Mouse (Mus musculus): ENCODE measurements around the gene Olfml3. TPM values are rescaled to one million over a fixed set of nuclear protein-coding genes. Genes with fewer than 3 reads are reported as not detected.

The Olfml3 gene
- total RNA-seq, 1 experiment from 2014 or later, result 7.0 TPM

- no peak for ATAC-seq (ENCODE audit: extremely low read depth, insufficient number of reproducible peaks, low FRiP score, poor library complexity, severe bottlenecking)
Measured at GRCm38 (mm10) chr3:103715762-103716693, 21.8 kb downstream of the Olfml3 start.

- no peak for ATAC-seq (ENCODE audit: extremely low read depth, insufficient number of reproducible peaks, low FRiP score, poor library complexity, severe bottlenecking)
Measured at GRCm38 (mm10) chr3:103714942-103715341, 22.9 kb downstream of the Olfml3 start.

GRCm38 (mm10) chr3:103714236-103714875 lies 23.4 kb downstream of the Olfml3 start:
- 0 out of 2 replicates have a peak, but pooled peaks have one; percentile 22 for ATAC-seq (ENCODE audit: extremely low read depth, insufficient number of reproducible peaks, low FRiP score, poor library complexity, severe bottlenecking)

GRCm38 (mm10) chr3:103712196-103712595 lies 25.6 kb downstream of the Olfml3 start:
- ATAC-seq (ENCODE audit: extremely low read depth, insufficient number of reproducible peaks, low FRiP score, poor library complexity, severe bottlenecking), result no peak

GRCm38 (mm10) chr3:103709470-103710040 lies 28.2 kb downstream of the Olfml3 start:
- no peak for ATAC-seq (ENCODE audit: extremely low read depth, insufficient number of reproducible peaks, low FRiP score, poor library complexity, severe bottlenecking)

GRCm38 (mm10) chr3:103705426-103705825 lies 32.4 kb downstream of the Olfml3 start:
- no peak for ATAC-seq (ENCODE audit: extremely low read depth, insufficient number of reproducible peaks, low FRiP score, poor library complexity, severe bottlenecking)

- no peak for ATAC-seq (ENCODE audit: extremely low read depth, insufficient number of reproducible peaks, low FRiP score, poor library complexity, severe bottlenecking)
Measured at GRCm38 (mm10) chr3:103704661-103705060, 33.1 kb downstream of the Olfml3 start.

- ATAC-seq (ENCODE audit: extremely low read depth, insufficient number of reproducible peaks, low FRiP score, poor library complexity, severe bottlenecking), result no peak
Measured at GRCm38 (mm10) chr3:103696388-103696925, 41.3 kb downstream of the Olfml3 start.

- no peak for ATAC-seq (ENCODE audit: extremely low read depth, insufficient number of reproducible peaks, low FRiP score, poor library complexity, severe bottlenecking)
Measured at GRCm38 (mm10) chr3:103695556-103695955, 42.2 kb downstream of the Olfml3 start.

- ATAC-seq (ENCODE audit: extremely low read depth, insufficient number of reproducible peaks, low FRiP score, poor library complexity, severe bottlenecking), result no peak
Measured at GRCm38 (mm10) chr3:103690506-103690905, 47.3 kb downstream of the Olfml3 start.

GRCm38 (mm10) chr3:103689043-103689442 lies 48.8 kb downstream of the Olfml3 start:
- ATAC-seq (ENCODE audit: extremely low read depth, insufficient number of reproducible peaks, low FRiP score, poor library complexity, severe bottlenecking), result no peak

GRCm38 (mm10) chr3:103683966-103684319 lies 53.9 kb downstream of the Olfml3 start:
- no peak for ATAC-seq (ENCODE audit: extremely low read depth, insufficient number of reproducible peaks, low FRiP score, poor library complexity, severe bottlenecking)

- ATAC-seq (ENCODE audit: extremely low read depth, insufficient number of reproducible peaks, low FRiP score, poor library complexity, severe bottlenecking), result no peak
Measured at GRCm38 (mm10) chr3:103683234-103683965, 54.4 kb downstream of the Olfml3 start.

- ATAC-seq (ENCODE audit: extremely low read depth, insufficient number of reproducible peaks, low FRiP score, poor library complexity, severe bottlenecking), result no peak
Measured at GRCm38 (mm10) chr3:103682473-103682872, 55.3 kb downstream of the Olfml3 start.

GRCm38 (mm10) chr3:103678811-103679210 lies 59.0 kb downstream of the Olfml3 start:
- ATAC-seq (ENCODE audit: extremely low read depth, insufficient number of reproducible peaks, low FRiP score, poor library complexity, severe bottlenecking), result no peak

- no peak for ATAC-seq (ENCODE audit: extremely low read depth, insufficient number of reproducible peaks, low FRiP score, poor library complexity, severe bottlenecking)
Measured at GRCm38 (mm10) chr3:103672716-103673115, 65.1 kb downstream of the Olfml3 start.

Measured in neutrophil, adult 5-6 weeks (primary cell).